Mouse (Mus musculus) gastrocnemius, adult 8-10 months (tissue): Measurements from ENCODE around the gene Eml5. TPM values are rescaled to one million over a fixed set of nuclear protein-coding genes. Genes with fewer than 3 reads are reported as not detected.

Experiments
- DNase-seq, 2 experiments: peaks; one replicate each; pipeline ENCODE4 v3.0.0; 2022; ENCODE audit warnings: low spot score in 2 of 2
- total RNA-seq, 4 experiments: library from RNA; stranded (reverse); gene quantifications; 2 replicates each; pipeline ENCODE4 v1.2.4; 2022

Eml5 gene
- total RNA-seq, 4 experiments from 2014 or later, result 1.7 to 4.7 (median 3.0) TPM

DNA sequence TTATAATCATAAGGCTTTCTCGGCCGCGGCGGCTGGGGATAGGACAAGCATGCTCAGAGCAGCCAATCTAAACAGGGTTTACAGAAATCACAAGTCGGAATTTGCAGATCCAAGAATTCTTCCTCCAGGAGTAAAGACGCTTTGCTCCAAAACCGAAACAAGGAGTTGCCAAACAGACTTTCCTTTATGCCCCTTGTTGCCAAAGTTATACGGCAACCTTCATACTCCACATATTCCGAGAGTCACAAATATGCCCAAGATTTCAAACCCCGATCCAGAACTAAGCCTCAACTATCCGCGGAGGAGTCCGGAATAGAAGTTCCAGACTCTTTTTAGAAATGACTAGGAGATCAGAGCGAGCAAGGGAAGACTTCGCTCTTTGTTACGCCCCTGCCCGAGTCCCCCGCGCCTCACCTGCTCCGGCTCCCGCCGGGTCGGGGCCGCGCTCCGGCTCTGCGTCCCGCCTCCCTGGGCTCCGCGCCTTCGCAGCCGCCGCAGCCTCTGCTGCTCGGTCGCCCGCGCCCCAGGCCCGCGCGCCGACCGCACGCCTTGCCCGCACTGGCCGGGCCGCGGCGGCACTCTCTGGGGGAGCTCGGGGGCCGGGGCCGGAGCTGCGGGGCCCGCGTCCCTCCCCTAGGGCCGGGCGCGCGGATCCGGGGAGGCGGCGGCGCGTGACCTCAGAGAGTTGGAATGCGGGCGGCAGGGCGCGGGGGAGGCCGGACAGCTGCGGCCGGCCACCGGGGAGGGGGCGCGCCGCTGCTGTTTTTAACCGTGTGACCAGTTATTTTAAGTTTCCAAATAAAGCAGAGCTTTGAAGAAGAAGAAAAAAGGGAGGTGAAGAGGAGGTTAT lies 164.1 kb downstream of the Eml5 start, which contains the start of gene Ptpn21:
Ptpn21 (minus strand) TSS at position 455 of the 850 bp plus-strand sequence.
- peak; percentile 54 to 59 for DNase-seq

Other genes starting within 250 kb of the Eml5 start
- 10 to 100 TPM; 35.2 to 44.5 (median 39.7) TPM for gene Ptpn21, start 164.1 kb downstream of the Eml5 start, total RNA-seq
- gene Zc3h14, start 154.5 kb downstream of the Eml5 start, total RNA-seq, result 10 to 100 TPM; 46.7 to 55.3 (median 49.1) TPM
- 1 to 10 TPM; 4.3 to 8.2 (median 6.9) TPM for gene Ttc8, start 19.1 kb upstream of the Eml5 start, total RNA-seq